Mouse (Mus musculus) fibroblast of lung, adult 2 months (primary cell): Measurements from ENCODE around the gene Gm11437.
A peak's percentile ranks its signal among the peaks of the same experiment; 100 is the strongest.

Experiments
- DNase-seq: peaks from one replicate; pipeline ENCODE4 v3.0.0-alpha.2; 2011; ENCODE audit warnings: low read depth

Gene Gm11437

DNA sequence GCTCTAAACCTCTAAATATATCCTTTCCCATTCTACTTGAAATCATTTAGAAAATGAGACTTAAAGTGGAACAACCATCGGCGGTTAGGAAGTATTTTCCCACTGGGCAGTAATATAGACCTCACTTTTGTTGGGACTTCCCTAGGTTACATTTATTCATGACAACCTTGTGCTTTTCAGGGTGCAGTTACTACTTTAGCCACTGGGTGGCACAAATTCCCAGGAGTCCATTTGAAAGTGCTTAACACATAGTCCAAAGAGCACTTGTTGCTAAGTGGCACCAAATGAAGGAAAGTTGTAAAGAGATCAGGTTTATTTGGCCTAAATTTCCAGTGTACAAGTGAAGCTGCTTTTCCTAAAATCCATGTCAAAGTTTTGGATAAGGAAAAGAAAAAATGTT lies 25.5 kb downstream of the Gm11437 start:
- DNase-seq, result peak; percentile 37

DNA sequence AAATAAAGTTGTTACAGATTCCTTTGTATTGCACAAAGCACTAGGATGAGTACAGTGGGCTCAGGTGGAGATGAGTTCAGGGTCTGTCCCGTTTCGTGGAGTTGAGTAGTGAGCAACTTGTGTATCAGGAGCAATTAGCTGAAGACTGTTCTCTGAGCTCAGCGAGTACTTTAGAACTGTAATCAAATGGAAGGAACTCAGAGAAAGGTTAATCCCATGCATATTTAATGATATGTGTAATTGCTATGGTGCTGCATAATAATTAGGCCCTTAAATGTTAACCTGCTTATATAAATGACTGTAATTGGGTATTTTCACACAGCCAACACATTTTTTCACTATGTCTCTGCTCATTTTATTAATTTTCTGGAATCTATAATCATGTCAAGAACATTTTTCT lies 30.8 kb downstream of the Gm11437 start:
- no peak for DNase-seq

DNA sequence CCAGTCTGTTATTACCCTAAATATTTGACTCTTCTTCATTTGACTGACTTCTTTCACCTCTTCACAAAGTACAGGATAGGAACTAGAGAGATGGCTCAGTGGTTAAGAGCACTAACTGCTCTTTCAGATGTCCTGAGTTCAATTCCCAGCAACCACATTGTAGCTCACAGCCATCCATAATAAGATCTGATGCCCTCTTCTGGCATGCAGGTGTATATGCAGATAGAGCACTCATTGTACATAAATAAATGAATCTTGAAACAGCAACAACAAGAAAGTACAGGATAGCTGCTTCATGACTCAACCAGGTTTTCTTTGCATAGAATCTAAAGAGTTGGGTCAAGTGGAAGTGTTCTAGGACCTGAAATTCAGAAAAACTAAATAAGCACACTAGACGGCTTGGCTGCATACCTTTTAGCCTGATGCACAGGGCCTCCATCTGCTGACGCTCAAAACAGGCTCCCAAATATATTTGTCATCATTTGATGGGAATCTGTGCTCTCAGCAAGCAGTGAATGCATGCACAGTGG lies 32.9 kb downstream of the Gm11437 start:
- no peak for DNase-seq

DNA sequence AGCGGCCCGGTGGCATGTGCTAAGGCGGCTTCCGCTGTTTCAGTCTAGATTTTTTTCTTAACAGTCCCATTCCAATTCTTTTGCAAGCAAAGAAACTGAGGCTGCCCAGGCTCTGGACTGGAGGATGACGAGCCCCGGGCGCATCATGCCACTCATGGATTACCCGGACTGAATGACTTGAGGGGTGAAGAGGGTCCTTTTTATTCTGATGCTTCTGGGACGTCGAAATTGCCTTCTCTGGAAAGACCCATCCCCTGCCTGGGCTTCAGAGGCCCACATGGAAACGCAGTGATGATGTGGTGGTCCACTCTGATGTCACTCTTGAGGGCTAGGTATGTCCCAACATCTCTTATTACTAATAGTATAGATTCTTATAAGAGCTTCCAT lies 37.5 kb downstream of the Gm11437 start:
- no peak for DNase-seq

DNA sequence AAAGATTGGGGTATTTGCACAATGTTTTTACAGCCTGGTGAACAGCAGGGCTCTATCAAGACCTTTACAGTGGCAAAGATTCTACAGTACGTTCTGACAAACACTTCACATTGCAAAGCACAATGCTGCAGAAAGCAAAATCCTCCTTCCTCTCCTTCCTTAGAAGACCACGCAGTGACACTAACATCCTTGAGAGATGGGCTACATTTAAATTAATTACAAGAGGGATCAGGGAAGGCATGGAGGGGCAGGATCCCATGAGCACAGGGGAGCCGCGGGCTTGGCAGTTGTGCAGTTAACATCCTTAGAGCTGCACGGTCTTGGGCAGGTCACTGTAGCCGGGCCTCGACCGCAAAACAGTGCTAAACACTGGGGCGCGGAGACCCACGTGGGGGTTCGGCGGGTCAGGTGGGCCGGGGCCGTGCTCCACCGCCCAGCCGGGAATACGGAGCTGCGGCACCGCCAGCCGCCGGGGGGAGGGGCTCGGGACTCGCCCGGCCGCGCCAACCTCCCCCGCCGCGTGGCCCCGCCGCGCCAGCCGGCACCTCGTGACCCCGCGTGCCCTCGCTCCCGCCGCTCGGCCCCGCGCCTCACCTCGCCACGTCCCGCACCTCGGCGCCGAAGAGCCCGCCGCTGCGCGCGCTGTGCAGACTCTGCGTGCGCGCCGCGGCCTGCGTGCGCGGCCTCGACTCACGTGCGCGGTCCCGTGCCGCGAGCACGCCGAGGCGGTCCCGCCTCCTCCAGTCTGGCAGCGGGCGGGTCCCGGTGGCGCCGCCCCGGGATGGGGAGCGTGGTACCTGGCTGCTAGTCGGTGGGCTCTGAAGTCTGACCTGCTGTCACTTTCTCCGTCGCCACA lies 38.1 kb downstream of the Gm11437 start, which contains the start of the genes Tada2a and Acaca:
Tada2a (minus strand) TSS at position 658 of the 856 bp plus-strand sequence.
Acaca (plus strand) TSS at position 730 of the 856 bp plus-strand sequence.
- DNase-seq, result peak; percentile 42

DNA sequence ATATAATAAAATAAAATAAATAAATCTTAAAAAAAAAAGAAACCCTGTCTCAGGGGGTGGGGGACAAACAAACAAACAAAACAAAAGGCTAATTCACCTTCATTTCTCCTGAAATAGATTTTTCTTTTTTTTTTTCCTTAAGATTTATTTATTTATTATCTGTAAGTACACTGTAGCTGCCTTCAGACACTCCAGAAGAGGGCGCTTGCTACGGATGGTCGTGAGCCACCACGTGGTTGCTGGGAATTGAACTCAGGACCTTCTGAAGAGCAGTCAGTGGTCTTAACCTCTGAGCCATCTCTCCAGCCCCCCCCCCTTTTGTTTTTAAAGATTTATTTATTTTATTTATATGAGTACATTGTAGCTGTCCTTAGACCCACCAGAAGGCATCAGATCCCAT lies 39.3 kb downstream of the Gm11437 start:
- no peak for DNase-seq

DNA sequence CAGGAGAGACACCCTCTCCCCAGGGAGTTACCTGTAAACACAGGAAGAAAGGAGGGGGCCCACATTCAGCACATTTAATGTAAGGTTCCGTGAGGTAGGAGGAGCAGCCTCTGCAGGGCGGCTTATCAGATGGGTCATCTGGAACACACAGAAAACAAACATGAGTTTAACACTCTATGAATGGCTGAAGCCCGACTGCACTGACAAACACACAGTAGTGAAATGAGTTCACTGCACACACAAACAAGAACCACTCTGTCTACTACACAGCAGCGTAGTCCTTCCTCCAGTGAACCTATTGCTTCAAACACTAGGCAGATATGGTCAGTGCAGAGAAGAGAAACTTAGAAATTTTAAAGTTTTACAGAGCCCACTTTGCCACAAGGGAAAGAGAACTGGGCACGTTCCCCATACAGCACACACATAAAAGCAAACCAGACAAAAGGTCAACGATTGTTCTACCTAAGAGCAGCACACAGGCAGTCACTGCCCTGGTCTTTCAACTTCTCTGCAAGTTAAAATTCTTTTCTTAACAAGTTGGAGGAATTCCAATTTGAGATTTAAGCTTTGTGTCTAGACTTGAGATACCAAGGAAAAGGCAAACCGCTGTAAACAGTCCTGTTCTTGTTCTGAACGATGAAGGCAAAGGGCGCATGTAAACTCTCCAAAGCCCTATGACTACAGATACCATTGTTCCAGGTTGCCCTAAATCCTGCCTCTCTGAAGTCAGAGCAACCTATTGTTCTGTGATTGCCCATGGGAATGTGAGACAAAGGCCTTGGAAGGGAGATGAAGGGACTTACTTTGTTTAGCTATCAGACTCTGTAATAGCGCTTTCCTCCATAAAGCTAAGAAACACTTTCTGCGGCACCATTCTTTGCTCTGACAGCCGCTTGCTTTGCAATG lies 46.0 kb downstream of the Gm11437 start:
- DNase-seq, result no peak

DNA sequence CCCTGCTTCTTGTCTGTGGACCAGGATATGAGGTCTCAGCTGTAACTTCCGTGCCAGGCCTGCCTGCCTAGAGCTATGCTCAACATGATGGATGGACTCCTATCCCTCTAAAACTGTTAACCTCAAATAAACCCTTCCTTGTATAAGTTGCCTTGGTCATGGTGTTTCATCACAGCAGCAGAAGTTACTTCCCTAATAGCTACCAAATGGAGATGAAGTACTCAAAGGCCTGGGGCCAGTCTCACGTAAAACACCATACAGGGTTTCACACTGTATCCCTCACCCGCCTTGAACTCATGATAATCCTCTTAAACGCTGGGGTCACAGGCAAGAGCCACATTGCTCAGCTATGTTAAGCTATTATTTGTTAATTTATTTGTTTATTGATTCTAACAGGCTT lies 49.8 kb downstream of the Gm11437 start:
- no peak for DNase-seq

DNA sequence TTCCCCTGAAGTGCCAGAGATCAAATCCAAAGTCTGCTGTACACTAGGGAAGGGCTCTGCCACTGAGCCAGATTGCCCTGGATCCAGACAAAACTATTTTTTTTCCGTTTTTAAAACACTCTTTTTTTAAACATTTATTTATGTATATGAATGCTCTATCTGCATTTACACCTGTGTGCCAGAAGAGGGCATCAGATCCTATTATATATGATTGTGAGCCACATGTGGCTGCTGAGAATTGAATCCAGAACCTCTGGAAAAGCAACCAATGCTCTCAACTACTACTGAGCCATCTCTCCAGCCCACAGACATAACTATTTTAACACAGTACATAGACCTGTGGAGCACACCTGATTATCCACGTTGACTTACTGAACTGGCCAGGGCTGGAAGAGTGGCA lies 51.1 kb downstream of the Gm11437 start:
- no peak for DNase-seq

DNA sequence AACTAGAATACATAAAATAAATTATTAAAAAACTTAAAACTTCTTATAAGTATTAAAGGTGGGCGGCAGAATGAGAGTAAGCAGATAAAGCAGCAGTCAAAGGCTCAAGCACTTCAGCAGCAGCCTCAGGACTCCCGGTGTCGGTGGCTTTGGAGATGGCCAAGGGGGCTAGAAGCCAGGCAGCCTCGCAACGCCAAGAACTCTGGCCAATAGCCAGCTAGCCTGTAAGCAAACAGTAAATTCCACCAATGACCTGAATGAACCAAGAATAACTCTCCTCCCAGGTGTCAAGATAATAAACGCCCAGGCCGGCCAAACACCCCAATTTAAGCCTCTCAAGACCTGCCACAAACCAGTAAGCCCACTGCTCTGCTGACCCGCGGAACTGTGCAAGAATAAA lies 51.6 kb downstream of the Gm11437 start:
- DNase-seq, result no peak

DNA sequence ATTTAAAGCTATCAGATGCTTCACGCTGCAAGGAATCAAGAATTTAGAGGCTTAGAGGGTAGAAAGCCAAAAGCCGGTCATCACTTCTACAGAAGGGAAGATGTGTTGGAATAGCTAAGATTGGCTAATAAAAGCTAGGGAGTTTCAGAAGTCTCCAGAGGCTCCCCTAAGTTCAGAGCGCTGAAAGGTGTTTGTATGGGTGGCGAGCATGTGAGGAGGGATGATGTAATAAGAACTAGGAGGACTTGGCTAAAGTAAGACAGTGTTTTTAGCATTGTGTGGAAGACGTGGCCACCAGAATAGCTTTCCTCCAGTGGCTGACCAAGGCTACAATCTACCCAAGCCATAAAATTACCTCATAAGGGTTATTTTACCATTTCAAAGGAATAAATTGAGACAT lies 53.7 kb downstream of the Gm11437 start:
- no peak for DNase-seq

DNA sequence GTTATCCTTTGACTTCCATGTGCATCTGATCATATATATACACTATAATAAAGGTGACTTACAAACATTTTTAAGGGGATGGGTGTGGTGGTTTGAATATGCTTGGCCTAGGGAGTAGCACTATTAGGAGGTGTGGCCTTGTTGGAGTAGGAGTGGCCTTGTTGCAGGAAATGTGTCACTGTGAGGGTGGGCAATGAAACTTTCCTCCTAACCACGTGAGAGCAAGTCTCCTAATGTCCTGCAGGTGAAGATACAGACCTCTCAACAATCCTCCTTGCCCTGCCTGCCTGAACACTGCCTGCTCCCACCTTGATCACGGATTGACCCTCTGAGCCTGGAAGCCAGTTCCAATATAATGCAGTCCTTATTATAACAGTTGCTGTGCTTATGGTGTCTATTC lies 60.1 kb downstream of the Gm11437 start:
- DNase-seq, result no peak

DNA sequence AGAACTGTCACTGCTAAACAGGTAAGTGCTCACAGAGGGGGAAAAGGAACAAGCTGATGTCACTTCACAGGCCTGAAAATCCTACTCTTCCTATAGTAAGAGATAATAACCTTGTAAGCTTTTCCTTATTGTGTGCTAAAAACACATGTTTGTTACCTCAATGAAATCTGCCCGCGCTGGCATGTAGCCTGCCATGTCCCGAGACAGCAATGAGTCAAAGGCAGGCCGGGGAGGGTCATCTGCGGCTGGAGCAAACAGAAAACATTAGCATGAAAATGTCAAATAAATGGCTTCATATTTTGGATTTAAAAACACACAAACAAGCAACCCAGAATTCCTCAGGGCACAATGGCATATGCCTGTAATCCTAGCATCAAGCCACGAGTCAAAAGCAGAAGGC lies 63.2 kb downstream of the Gm11437 start:
- DNase-seq, result no peak

DNA sequence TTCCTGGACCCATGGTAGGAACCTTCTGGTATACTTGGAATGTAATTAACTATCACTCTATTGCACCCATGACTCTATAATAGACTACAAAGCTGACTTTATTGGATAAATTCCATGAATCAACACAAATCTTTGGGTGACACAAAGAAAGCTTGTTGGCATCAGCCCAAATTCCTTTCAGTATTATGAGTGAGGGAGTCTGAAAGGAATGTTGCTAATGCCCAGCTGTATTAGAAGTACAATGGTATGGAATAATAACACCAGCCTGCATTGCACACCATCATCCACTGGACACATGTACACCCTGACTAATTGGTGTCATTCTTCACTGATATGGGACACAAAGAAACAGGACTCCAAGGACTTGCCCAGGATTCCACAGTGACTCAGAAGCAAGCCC lies 66.1 kb downstream of the Gm11437 start:
- no peak for DNase-seq
